22 mouse cellular contexts compared by ENCODE assay signal in the genomic region with DNA sequence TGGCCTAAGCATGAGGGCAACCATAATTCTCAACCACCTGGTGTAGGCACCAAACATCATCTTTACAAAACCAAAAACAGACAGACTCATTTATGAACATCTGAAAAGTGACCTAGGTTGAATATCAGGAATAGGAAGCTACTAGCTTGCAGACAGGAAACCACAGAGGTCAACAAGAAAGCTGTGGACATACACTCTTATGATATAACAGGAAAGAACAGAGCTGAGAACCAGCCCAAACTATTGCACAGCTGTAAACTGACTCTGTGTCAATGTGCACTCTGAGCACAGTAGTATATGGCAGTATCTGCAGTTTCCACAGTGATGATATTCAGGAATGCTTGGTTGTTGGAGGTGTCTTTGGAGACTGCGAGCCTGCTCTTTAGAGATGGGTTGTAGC.
DNase-seq lines count a peak whose midpoint lies in the region; ATAC-seq and TF ChIP-seq lines count a peak whose summit lies in the region.
"Had no signal": no experiment of that assay in that cellular context is flagged by ENCODE, and none has a peak within 500 bp of the region (broad histone marks: within the 10 kb centered on the region; RNA-seq: fewer than 3 reads in every experiment).

No protein-coding gene starts in this region.

- no peak for TF ChIP-seq EP300 in liver, embryonic 14.5 days (IDR thresholded peaks at IDR 0.05; ENCODE audit: low read depth)

- no peaks in the 10 kb centered on the region for H3K4me1 ChIP-seq in liver, embryonic 14.5 days (replicated peaks; ENCODE audit: control insufficient read depth in 2 of 2, insufficient read depth in 2 of 2, low read length in 1 of 2)
- H3K4me1 ChIP-seq in liver, embryonic 12.5 days, result no peaks in the 10 kb centered on the region
- H3K4me1 ChIP-seq in small intestine, adult 2 months (ENCODE audit: control insufficient read depth, insufficient read depth, insufficient read length, low read length), result no peaks in the 10 kb centered on the region
- no peaks in the 10 kb centered on the region for H3K4me1 ChIP-seq in kidney, embryonic 14.5 days (ENCODE audit: control insufficient read depth, insufficient read depth, low read length)
- H3K4me1 ChIP-seq: embryonic facial prominence, embryonic 10.5 days; forebrain, embryonic 13.5 days; heart, embryonic 13.5 days; hindbrain, embryonic 12.5 days had no signal

- H3K4me3 ChIP-seq in liver, embryonic 14.5 days (ENCODE audit: insufficient read depth in 1 of 2, low read depth in 2 of 2, low read length in 2 of 2), result no peak overlapping the region
- no peak overlapping the region for H3K4me3 ChIP-seq in liver, embryonic 12.5 days
- H3K4me3 ChIP-seq in small intestine, adult 2 months (ENCODE audit: low read depth, low read length), result no peak overlapping the region
- no peak overlapping the region for H3K4me3 ChIP-seq in kidney, embryonic 14.5 days (ENCODE audit: low read length)
- H3K4me3 ChIP-seq: embryonic facial prominence, embryonic 10.5 days; forebrain, embryonic 13.5 days; gastrocnemius, adult 2 months; heart, embryonic 13.5 days; hindbrain, embryonic 12.5 days had no signal

- H3K36me3 ChIP-seq in liver, embryonic 14.5 days (replicated peaks; ENCODE audit: control insufficient read depth, insufficient read depth, low read depth), result no peaks in the 10 kb centered on the region
- H3K36me3 ChIP-seq in liver, embryonic 12.5 days, result no peaks in the 10 kb centered on the region
- no peaks in the 10 kb centered on the region for H3K36me3 ChIP-seq in small intestine, adult 2 months (ENCODE audit: control insufficient read depth, insufficient read depth, low read length)
- H3K36me3 ChIP-seq in kidney, embryonic 14.5 days (ENCODE audit: control insufficient read depth, insufficient read depth, low read length), result no peaks in the 10 kb centered on the region
- H3K36me3 ChIP-seq: embryonic facial prominence, embryonic 10.5 days; heart, embryonic 13.5 days; hindbrain, embryonic 12.5 days had no signal

- no peak for TF ChIP-seq CTCF in liver, embryonic 14.5 days (IDR thresholded peaks at IDR 0.05; ENCODE audit: low read depth)
- TF ChIP-seq CTCF in small intestine, adult 2 months (IDR thresholded peaks at IDR 0.05; ENCODE audit: extremely low read depth, insufficient read length, insufficient replicate concordance, low read depth, low read length), result no peak

- no peak overlapping the region for H3K4me2 ChIP-seq in liver, embryonic 14.5 days (ENCODE audit: low read depth)
- no peak overlapping the region for H3K4me2 ChIP-seq in liver, embryonic 12.5 days
- H3K4me2 ChIP-seq in kidney, embryonic 14.5 days (replicated peaks; ENCODE audit: low read depth, low read length), result no peak overlapping the region
- H3K4me2 ChIP-seq: forebrain, embryonic 13.5 days; heart, embryonic 13.5 days; hindbrain, embryonic 12.5 days had no signal

- no peak overlapping the region for H3K27ac ChIP-seq in liver, embryonic 14.5 days
- H3K27ac ChIP-seq in liver, embryonic 12.5 days, result no peak overlapping the region
- peak overlapping the region; percentile 8; the same call in 1 of the 2 replicates for H3K27ac ChIP-seq in small intestine, adult 2 months (ENCODE audit: insufficient read depth, low read depth, low read length)
- no peak overlapping the region for H3K27ac ChIP-seq in kidney, embryonic 14.5 days (ENCODE audit: low read depth, low read length)
- H3K27ac ChIP-seq: embryonic facial prominence, embryonic 10.5 days; forebrain, embryonic 13.5 days; gastrocnemius, adult 2 months; heart, embryonic 13.5 days; hindbrain, embryonic 12.5 days; hindbrain, postnatal 0 days had no signal

- no peak for DNase-seq in liver, embryonic 14.5 days (ENCODE audit: low read depth in 3 of 3, low spot score in 3 of 3)
- DNase-seq in ovary, postnatal 36 days (ENCODE audit: low spot score), result no peak
- DNase-seq in Muller cell, postnatal 12 days (ENCODE audit: inconsistent ontology term), result no peak
- DNase-seq: adrenal gland, adult 8-10 months; cerebellum, adult 18-20 months; cerebellum, adult 9-11 months; cerebellum, postnatal 36 days; gastrocnemius, adult 2 months; gastrocnemius, postnatal 25 days; heart, adult 11 months; heart, postnatal 36 days had no signal

- TF ChIP-seq POLR2A in small intestine, adult 2 months (IDR thresholded peaks at IDR 0.05; ENCODE audit: low read depth, low read length), result no peak

- H3K27me3 ChIP-seq in liver, embryonic 14.5 days (ENCODE audit: control insufficient read depth, insufficient read depth, low read length), result no peaks in the 10 kb centered on the region
- H3K27me3 ChIP-seq in liver, embryonic 12.5 days (replicated peaks), result no peaks in the 10 kb centered on the region
- H3K27me3 ChIP-seq in small intestine, adult 2 months (ENCODE audit: control insufficient read depth, insufficient read depth, low read length), result no peaks in the 10 kb centered on the region
- no peaks in the 10 kb centered on the region for H3K27me3 ChIP-seq in kidney, embryonic 14.5 days (ENCODE audit: control insufficient read depth, insufficient read depth, low read length)
- H3K27me3 ChIP-seq: CH12.LX; forebrain, embryonic 13.5 days; heart, embryonic 13.5 days; hindbrain, embryonic 12.5 days had no signal

- 59% methylated on average over 1 of the region's 1 CpGs for WGBS in liver, embryonic 14.5 days (ENCODE audit: insufficient replicate concordance)
- WGBS in liver, embryonic 12.5 days (ENCODE audit: insufficient replicate concordance), result 69% methylated on average over 1 of the region's 1 CpGs
- WGBS in small intestine, adult 2 months, result 90% methylated on average over 1 of the region's 1 CpGs
- WGBS in kidney, embryonic 14.5 days, result 71% methylated on average over 1 of the region's 1 CpGs

- ATAC-seq in liver, embryonic 14.5 days (ENCODE audit: insufficient read depth), result 0 out of 2 replicates have a peak, but pooled peaks have one; percentile 28
- no peak for ATAC-seq in liver, embryonic 12.5 days
- ATAC-seq in granulocyte monocyte progenitor cell, adult 5-6 weeks (replicated peaks; ENCODE audit: poor library complexity, severe bottlenecking), result peak; percentile 97
- peak; percentile 91 for ATAC-seq in megakaryocyte, adult 5-6 weeks (ENCODE audit: poor library complexity, severe bottlenecking)
- no peak for ATAC-seq in kidney, embryonic 14.5 days (ENCODE audit: low FRiP score, low TSS enrichment)
- ATAC-seq: forebrain, embryonic 13.5 days; hindbrain, postnatal 0 days had no signal

- no peak overlapping the region for H3K9ac ChIP-seq in liver, embryonic 14.5 days (replicated peaks)
- H3K9ac ChIP-seq in liver, embryonic 12.5 days, result no peak overlapping the region
- no peak overlapping the region for H3K9ac ChIP-seq in kidney, embryonic 14.5 days (ENCODE audit: low read depth, low read length)
- H3K9ac ChIP-seq: forebrain, embryonic 13.5 days; heart, embryonic 13.5 days; hindbrain, embryonic 12.5 days had no signal

- H3K9me3 ChIP-seq in liver, embryonic 14.5 days (ENCODE audit: control insufficient read depth, low read length), result no peaks in the 10 kb centered on the region
- 0 out of 2 replicates have a peak, but pooled peaks cover 11% of the 10 kb centered on the region for H3K9me3 ChIP-seq in liver, embryonic 12.5 days (replicated peaks)
- peaks cover 2% of the 10 kb centered on the region; the same call in 1 of the 2 replicates for H3K9me3 ChIP-seq in kidney, embryonic 14.5 days (ENCODE audit: control insufficient read depth, low read length)
- H3K9me3 ChIP-seq: hindbrain, embryonic 12.5 days had no signal

Comparison
In these comparisons a context has a peak if more than half of its experiments do, and no peak if none do; other contexts are left out.
1. ATAC-seq: peak in liver, embryonic 14.5 days (single experiment), granulocyte monocyte progenitor cell, adult 5-6 weeks (single experiment) and megakaryocyte, adult 5-6 weeks (single experiment); none in liver, embryonic 12.5 days (single experiment) and kidney, embryonic 14.5 days (single experiment).